Mouse (Mus musculus) adrenal gland, adult 18-20 months (tissue): ENCODE data around the gene Cmtm1. TPM values are rescaled to one million over a fixed set of nuclear protein-coding genes. Genes with fewer than 3 reads are reported as not detected.
A peak's percentile ranks its signal among the peaks of the same experiment; 100 is the strongest.

Experiments used
- DNase-seq, 2 experiments: peaks; one replicate each; pipeline ENCODE4 v3.0.0; 2021 to 2022; ENCODE audit warnings: low spot score in 2 of 2
- long read RNA-seq, 2 experiments: library from polyadenylated mRNA; stranded (forward); transcript quantifications; one replicate each; pipeline ENCODE4 v2.0.0; 2021
- total RNA-seq, 2 experiments: library from RNA; stranded (reverse); gene quantifications; 1 replicate in 1 of 2; 2 replicates in 1 of 2; pipeline ENCODE4 v1.2.3; 2021

Cmtm1 gene
- under 1 TPM; 0.19 to 0.46 TPM for total RNA-seq
- long read RNA-seq, experiment 1: 0 reads
- long read RNA-seq, experiment 2: 0 reads

GRCm38 (mm10) chr8:104309441-104310155 is at the start of gene Cmtm1, which contains the start of gene Gm45711:
Gene Cmtm1 (minus strand): TSS chr8:104310145.
Gene Gm45711 (minus strand): TSS chr8:104310081.
- DNase-seq: peak; percentile 33 to 60

GRCm38 (mm10) chr8:104358637-104359036 is 48.7 kb upstream of the Cmtm1 start:
- no peak for DNase-seq

GRCm38 (mm10) chr8:104354504-104354903 is 44.6 kb upstream of the Cmtm1 start:
- no peak for DNase-seq

DNA sequence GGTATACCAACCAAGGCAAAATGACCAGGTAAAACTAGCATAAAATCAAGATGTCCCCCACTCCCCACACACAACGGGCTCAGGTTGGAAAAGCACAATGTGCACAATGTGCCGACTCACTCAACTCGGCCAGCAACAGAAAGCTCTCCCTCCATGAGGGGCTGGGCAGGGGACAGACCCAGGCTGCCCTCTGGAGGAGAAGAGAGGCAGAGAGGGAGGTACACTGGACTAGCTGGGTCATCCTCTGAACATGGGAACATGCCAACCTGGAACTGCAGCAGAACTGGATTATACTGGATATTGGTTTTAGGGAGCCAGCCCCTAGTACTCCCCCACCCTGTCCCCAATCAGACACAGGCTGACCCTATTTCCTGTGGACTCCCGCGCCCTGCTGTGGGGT is 43.2 kb upstream of the Cmtm1 start:
- DNase-seq: no peak

DNA sequence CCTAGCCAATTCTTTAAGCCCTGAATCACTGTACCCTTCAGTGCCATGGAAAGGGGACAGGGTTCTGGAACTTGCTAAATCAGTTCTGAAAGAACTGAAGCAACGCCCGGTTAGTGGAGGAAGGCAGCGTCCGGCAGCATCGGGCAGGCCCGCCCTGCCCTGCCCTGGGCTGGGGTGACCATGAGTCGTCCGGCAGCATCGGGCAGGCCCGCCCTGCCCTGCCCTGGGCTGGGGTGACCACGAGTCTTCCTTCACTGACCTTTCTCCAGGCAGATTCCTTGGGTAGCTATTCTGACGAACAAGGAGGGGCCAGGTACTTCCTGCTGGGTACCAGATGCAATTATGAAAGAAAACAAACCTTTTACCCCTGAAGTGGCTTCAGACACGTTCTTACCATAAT is 40.1 kb upstream of the Cmtm1 start:
- DNase-seq: no peak

DNA sequence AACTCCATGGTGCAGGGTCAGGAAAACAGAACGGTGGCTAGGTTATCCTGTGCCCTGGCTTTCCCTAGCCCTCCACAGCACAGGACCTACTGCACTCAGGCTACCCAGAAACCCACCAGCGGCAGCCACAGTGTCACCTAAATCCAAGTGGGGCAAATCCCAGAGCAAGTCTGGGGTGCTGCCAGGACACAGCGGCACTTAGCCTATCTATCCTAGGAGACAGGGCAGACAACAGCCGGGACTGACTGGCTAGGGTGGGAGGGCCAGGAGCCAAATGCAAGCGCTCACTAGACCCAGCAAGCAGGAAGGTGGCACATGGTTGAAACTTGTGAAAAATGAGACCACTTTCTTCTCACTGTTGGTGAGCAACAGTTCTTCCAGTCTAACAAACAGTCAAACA is 39.0 kb upstream of the Cmtm1 start:
- no peak for DNase-seq

DNA sequence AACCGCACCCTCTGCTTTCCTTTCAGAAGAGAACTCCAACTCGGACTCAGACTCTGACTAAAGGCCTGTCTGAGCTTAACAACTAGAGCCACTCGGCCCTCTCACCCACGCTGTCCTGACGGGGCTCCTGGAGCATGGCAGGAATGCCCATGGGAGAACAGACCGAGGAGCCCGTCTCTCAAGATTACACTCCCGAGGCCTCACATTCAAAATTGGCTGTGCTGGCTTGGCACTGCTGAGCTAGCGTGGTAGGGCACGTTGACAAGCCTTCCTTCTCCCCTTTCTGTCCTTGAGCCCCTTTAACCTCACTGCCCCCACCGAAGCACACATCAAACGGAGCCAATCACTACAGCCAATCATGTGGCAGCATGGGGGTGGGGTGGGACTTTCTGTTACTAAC is 36.8 kb upstream of the Cmtm1 start:
- DNase-seq: no peak

DNA sequence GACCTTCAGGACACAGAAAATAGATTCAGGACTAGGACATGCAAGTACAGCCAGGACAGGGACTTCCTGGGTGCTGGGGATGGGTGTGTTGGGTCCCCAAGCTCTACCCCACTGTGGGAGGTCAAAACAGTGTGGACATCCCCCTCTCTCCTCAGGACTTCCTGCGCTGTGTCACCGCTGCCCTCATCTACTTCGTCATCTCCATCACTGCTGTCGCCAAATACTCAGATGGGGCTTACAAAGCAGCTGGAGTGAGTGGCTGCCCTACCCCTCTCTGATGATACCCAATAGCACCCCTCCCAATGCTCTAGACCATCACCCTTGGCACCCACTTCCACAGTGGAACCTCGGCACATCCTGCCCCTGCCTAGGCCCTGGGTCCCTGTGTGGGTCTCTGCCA is 34.7 kb upstream of the Cmtm1 start:
- no peak for DNase-seq

DNA sequence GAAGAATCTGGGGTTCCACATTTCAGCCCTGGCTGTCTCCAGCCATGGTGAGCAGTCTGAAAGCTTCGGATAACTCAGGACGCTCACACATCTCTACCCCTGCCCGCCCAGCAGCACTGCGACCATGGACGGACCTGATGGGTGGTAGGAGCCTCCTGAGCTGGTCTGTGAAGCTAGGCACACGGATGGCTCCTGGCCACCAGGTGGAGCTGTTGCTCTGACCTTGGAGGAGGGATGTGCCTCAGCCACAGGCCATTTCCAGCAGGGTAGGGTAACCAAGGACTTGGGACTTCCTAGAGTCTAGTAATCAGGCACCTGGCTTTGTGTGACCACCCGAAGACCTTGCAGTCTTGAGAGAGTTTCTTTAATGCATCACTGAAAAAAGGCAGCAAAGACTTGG is 34.0 kb upstream of the Cmtm1 start:
- DNase-seq: peak; percentile 88 to 89

- no peak for DNase-seq
These were observed 32.5 kb upstream of the Cmtm1 start for GRCm38 (mm10) chr8:104342426-104342825.

- DNase-seq: no peak
These were observed 31.7 kb upstream of the Cmtm1 start for GRCm38 (mm10) chr8:104341678-104342077.

- DNase-seq: peak; percentile 66 to 73
These were observed 31.2 kb upstream of the Cmtm1 start for GRCm38 (mm10) chr8:104341106-104341561.

- peak; percentile 75 to 79 for DNase-seq
These were observed 30.5 kb upstream of the Cmtm1 start for GRCm38 (mm10) chr8:104340233-104341105.

- no peak for DNase-seq
These were observed 30.0 kb upstream of the Cmtm1 start for GRCm38 (mm10) chr8:104339983-104340232.

DNA sequence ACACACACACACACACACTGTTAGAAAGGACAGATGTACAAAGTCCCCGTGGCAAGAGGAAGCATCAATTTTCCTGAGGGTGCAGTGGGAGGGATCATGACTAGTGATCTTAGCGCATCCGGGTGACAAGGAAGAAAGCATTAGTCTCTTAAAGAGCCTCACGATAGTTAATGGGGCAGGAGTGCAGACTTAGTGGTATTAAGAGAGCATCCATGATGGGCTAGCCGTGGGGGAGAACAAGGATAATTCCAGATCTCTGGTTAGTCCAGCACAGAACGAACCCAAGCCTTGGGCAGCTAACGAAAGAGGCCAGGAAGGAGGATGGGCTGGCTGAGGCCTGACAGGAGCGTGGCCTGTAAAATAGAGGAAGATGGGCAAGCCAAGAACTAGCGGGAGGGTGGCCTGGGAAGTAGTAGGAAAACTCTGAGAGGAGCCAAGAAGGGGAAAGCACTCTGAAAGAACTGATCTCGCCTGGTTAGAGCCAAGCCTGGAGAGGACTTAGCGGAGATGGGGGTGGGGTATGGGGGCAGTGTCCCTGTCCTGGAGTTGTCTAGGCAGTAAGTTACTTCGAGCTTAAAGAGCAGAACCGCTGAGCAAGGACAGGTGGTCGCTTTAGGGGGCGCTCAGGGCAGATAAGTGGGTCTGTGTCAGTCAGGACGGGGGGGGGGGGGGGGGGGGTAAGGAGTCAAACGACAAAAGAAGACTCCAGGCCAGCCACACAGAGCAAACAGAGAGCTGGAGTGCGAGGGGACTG is 29.5 kb upstream of the Cmtm1 start, which contains the start of gene Cmtm3:
Gene Cmtm3 (plus strand): TSS at position 182 of the 754 bp plus-strand sequence.
- no peak for DNase-seq

- DNase-seq: no peak
These were observed 27.9 kb upstream of the Cmtm1 start for GRCm38 (mm10) chr8:104337890-104338289.

GRCm38 (mm10) chr8:104336806-104337205 is 26.9 kb upstream of the Cmtm1 start:
- DNase-seq: no peak

DNA sequence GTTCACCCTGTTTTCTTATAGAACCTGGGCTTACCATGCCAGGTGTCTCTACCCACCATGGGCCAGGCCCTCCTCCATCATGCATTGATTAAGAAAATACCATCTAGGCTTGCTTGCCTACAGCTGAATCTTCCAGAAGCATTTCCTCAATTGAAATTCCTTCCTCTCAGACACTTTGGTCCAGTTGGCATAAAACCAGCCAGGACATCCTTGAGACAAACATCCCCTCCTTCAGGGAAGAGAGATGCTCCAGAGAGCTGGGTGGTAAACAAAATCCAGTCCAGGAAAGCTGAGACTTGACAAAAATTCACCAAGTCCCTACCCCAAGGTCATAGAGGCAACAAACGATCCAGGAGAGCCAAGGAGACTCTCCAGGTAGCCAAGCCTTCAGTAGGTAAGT is 24.3 kb upstream of the Cmtm1 start:
- DNase-seq: no peak

GRCm38 (mm10) chr8:104333786-104334185 is 23.8 kb upstream of the Cmtm1 start:
- no peak for DNase-seq

DNA sequence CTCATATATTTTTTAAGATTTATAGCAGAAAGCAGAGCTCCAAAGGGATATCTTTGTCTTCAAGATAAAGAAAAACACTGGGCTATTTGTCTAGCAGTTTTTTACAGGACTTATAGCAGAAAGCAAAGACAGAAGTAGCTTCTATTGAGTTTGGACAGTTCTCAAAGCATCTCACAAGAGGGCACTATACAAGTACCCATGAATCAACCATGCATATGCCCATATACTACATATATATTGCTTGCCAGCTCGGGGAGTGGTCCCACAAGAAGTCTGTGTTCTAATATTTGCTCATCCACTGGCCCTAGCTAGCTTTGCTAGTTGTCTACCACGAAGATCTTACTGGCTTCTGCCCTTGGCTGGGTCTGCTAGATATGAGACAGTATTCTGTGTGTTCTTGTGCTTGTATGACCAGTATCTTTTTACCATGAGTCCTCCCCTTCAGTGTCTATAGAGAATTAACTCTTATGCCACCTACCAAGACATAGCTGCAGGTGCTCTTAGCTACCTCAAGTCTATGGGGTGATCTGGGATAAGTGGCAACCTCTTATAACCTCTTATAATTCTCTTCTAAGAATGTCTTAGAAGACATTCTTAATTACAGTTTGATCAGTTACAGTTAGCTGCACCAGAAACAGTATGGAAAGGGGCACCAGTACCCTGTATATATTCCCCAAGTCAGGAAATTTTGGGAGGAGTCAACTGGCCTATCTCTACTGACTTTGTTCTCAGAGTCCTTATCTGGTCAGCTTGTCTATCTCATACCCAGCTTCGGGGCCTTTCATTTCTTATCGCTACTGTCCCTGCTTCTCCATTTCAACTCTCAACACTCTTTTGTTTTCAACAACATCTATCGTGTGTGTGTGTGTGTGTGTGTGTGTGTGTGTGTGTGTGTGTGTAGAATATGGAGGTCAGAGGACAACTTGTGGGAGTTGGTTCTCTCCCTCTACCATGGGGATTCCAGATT is 23.0 kb upstream of the Cmtm1 start:
- no peak for DNase-seq
